21 mouse cellular contexts compared by ENCODE assay signal in the genomic region with DNA sequence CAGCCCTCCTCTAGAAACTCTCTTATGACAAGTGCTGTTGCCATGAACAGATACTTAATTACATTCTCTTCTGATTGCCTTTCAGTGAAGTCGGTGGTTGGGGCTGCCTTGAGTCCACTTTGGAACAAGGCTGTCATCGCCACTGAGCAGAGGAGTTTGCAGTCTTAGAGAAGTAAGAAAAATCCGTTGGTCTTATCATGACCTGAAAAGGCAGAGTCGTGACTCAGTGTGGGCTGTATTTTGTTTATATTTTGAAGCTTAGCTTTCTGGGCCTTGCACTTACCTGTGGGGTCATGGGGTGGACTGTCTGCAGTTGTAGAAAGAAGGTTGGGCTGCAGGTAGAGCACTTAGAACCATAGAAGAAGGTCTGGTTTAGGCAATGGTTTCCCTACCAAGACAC. TPM values are rescaled to one million over a fixed set of nuclear protein-coding genes. Genes with fewer than 3 reads are reported as not detected.
DNase-seq lines count a peak whose midpoint lies in the region; TF ChIP-seq lines count a peak whose summit lies in the region.
"Had no signal": no experiment of that assay in that cellular context is flagged by ENCODE, and none has a peak within 500 bp of the region (broad histone marks: within the 10 kb centered on the region; RNA-seq: fewer than 3 reads in every experiment).

No protein-coding gene starts in this region.

- no peak for TF ChIP-seq RAD21 in MEL (IDR thresholded peaks at IDR 0.05; ENCODE audit: low read depth, low read length)

- TF ChIP-seq EP300 in MEL (IDR thresholded peaks at IDR 0.05; ENCODE audit: low read depth in 1 of 2, low read length in 2 of 2) = peak; percentile 70 to 82

- no peak for TF ChIP-seq CTCF in MEL (IDR thresholded peaks at IDR 0.05 in 2 of 3, conservative IDR thresholded peaks at IDR 0.05 in 1 of 3; ENCODE audit: control insufficient read depth in 1 of 3, insufficient read depth in 1 of 3, low read depth in 2 of 3, low read length in 3 of 3, poor library complexity in 1 of 3, severe bottlenecking in 1 of 3)

- TF ChIP-seq POLR2A in MEL (IDR thresholded peaks at IDR 0.05; ENCODE audit: control insufficient read depth in 1 of 2, insufficient read depth in 1 of 2, low read depth in 1 of 2, low read length in 2 of 2, poor library complexity in 1 of 2) = no peak

- H3K79me2 ChIP-seq in MEL (ENCODE audit: control insufficient read depth, insufficient read depth, low read length, poor library complexity) = no peaks in the 10 kb centered on the region; the same call in 1 of the 2 replicates

- no peaks in the 10 kb centered on the region for H3K9me3 ChIP-seq in MEL (replicated peaks; ENCODE audit: insufficient read depth, low read length)
- H3K9me3 ChIP-seq: G1E had no signal

- H3K36me3 ChIP-seq in MEL (ENCODE audit: control insufficient read depth in 1 of 2, insufficient read depth in 2 of 2, low read length in 2 of 2) = peaks cover 0 to 20% of the 10 kb centered on the region in 2 experiments; a peak in 2 of 4 replicates
- H3K36me3 ChIP-seq: G1E had no signal

- H3K9ac ChIP-seq in MEL (ENCODE audit: control insufficient read depth, low read depth, low read length, poor library complexity, severe bottlenecking) = no peak overlapping the region

- peaks cover 21 to 22% of the 10 kb centered on the region in 2 experiments for H3K4me1 ChIP-seq in MEL (ENCODE audit: control insufficient read depth in 1 of 2, insufficient read depth in 2 of 2, low read length in 2 of 2)

- no peak overlapping the region for H3K4me3 ChIP-seq in MEL (ENCODE audit: control insufficient read depth in 1 of 2, insufficient read depth in 1 of 2, low read depth in 2 of 2, low read length in 2 of 2)

- H3K27ac ChIP-seq in MEL (ENCODE audit: control insufficient read depth, low read depth, low read length) = peak overlapping the region; percentile 46; the same call in 1 of the 2 replicates

- H3K27me3 ChIP-seq in MEL (ENCODE audit: control insufficient read depth in 1 of 2, insufficient read depth in 2 of 2, low read length in 2 of 2) = no peaks in the 10 kb centered on the region

- peak; percentile 56 for DNase-seq in heart, adult 11 months
- no peak for DNase-seq in heart, adult 9 months (ENCODE audit: low spot score in 2 of 2)
- peak; percentile 63 for DNase-seq in MEL (ENCODE audit: low read depth, low spot score)
- no peak for DNase-seq in thymus, adult 18-20 months
- DNase-seq: adrenal gland, adult 2 months; adrenal gland, adult 8-10 months; adrenal gland, postnatal 10 days; adrenal gland, postnatal 14 days; adrenal gland, postnatal 25 days; adrenal gland, postnatal 36 days; B cell, adult 2 months; cerebellum, adult 11 months; cerebellum, adult 11-12 months; cerebellum, adult 18-20 months; cerebellum, adult 2 months had no signal

TF ChIP-seq in MEL, 35 proteins besides CTCF, POLR2A, EP300 and RAD21:
- peak; percentile 38; the same call in 1 of the 2 replicates for TF ChIP-seq GATA1 (IDR thresholded peaks at IDR 0.05; ENCODE audit: low read depth, low read length)
- TF ChIP-seq JUND (IDR thresholded peaks at IDR 0.05; ENCODE audit: low read depth, low read length) = 0 out of 2 replicates have a peak, but pooled peaks have one; percentile 40
- no peak for TF ChIP-seq CHD1 (IDR thresholded peaks at IDR 0.05; ENCODE audit: low read depth, low read length)
- TF ChIP-seq MYB (IDR thresholded peaks at IDR 0.05; ENCODE audit: low read depth, low read length) = peak; percentile 81
- TF ChIP-seq MAX (IDR thresholded peaks at IDR 0.05; ENCODE audit: low read length) = peak; percentile 44; the same call in 1 of the 2 replicates
- 0 out of 2 replicates have a peak, but pooled peaks have one; percentile 27 for TF ChIP-seq ETS1 (IDR thresholded peaks at IDR 0.05; ENCODE audit: low read depth, low read length)
- TF ChIP-seq UBTF (IDR thresholded peaks at IDR 0.05; ENCODE audit: borderline replicate concordance, insufficient read depth, low read depth, low read length) = no peak
- 0 out of 2 replicates have a peak, but pooled peaks have one; percentile 11 for TF ChIP-seq TCF12 (IDR thresholded peaks at IDR 0.05; ENCODE audit: low read depth, low read length)

RNA-seq across cellular contexts. Expression of a gene that starts 31.3 kb away (rescaled TPM):
- total RNA-seq in MEL (2012; rRNA removed) = not detected in 2 replicates
- polyA plus RNA-seq in MEL (2012; ENCODE audit: insufficient read depth in 1 of 2, insufficient read length in 2 of 2, low read depth in 1 of 2, low replicate concordance in 2 of 2, missing spikeins in 1 of 2) = not detected
- total RNA-seq: CH12.LX, ES-E14, G1E had no signal
- polyA plus RNA-seq: activated CD4-positive, CD25-positive, alpha-beta regulatory T cell, adult 4 months; C2C12; CD4-positive, CD25-positive, alpha-beta regulatory T cell, adult 4 months; G1E had no signal

Comparison
In these comparisons a context has a peak if more than half of its experiments do, and no peak if none do; other contexts are left out.
1. DNase-seq: peak in heart, adult 11 months (single experiment) and MEL (single experiment); none in heart, adult 9 months (0 of 2) and thymus, adult 18-20 months (0 of 2).